Mouse (Mus musculus) kidney, adult 2 months (tissue): ENCODE measurements around the gene Sdk2. TPM values are rescaled to one million over a fixed set of nuclear protein-coding genes. Genes with fewer than 3 reads are reported as not detected.

ENCODE experiments used
- DNase-seq: peaks from one replicate; pipeline ENCODE4 v3.0.0; 2021
- H3K27ac ChIP-seq: fragments of 200-500 bp; 2 replicates; pipeline ENCODE4 v1.5.1; 2012; ENCODE audit warnings: low read depth, low read length, control low read depth, inconsistent platforms; ENCODE audit not compliant: insufficient read depth
- H3K27me3 ChIP-seq: fragments of 200-500 bp; replicated peaks from 2 replicates; pipeline ENCODE4 v1.6.1; 2012; ENCODE audit warnings: mild to moderate bottlenecking, moderate library complexity, low read length, inconsistent platforms; ENCODE audit not compliant: control insufficient read depth, insufficient read depth
- H3K36me3 ChIP-seq: fragments of 200-500 bp; 2 replicates; pipeline ENCODE4 v1.6.1; 2012; ENCODE audit warnings: mild to moderate bottlenecking, moderate library complexity, low read length, inconsistent platforms; ENCODE audit not compliant: control insufficient read depth, insufficient read depth
- H3K4me1 ChIP-seq: fragments of 200-500 bp; 2 replicates; pipeline ENCODE4 v1.6.1; 2011; ENCODE audit warnings: low read length; ENCODE audit not compliant: control insufficient read depth, insufficient read depth
- H3K4me3 ChIP-seq: fragments of 200-500 bp; 2 replicates; pipeline ENCODE4 v1.5.1; 2011; ENCODE audit warnings: mild to moderate bottlenecking, low read depth, low read length, control low read depth; ENCODE audit not compliant: insufficient read depth
- CTCF ChIP-seq: fragments of 200-500 bp; conservative IDR thresholded peaks from 2 replicates; pipeline ENCODE4 v1.5.1; 2011; ENCODE audit warnings: low read depth, mild to moderate bottlenecking, control low read depth, low read length, moderate library complexity, mixed read lengths; ENCODE audit not compliant: insufficient read depth, insufficient read length
- POLR2A ChIP-seq: fragments of 200-500 bp; IDR thresholded peaks from one replicate; pipeline ENCODE4 v1.6.1; 2011; ENCODE audit warnings: low read depth, low read length, control low read depth
- WGBS: fragments of 180-500 bp; shearing (Covaris S2); methylation state at CpG from one replicate; pipeline ENCODE4 v1.1.7; 2018; 5-methylcytosine and 5-hydroxymethylcytosine counted together
- polyA plus RNA-seq: library from polyadenylated mRNA; depleted of rRNA; stranded (reverse); fragments of >200 nt; gene quantifications from 2 replicates; pipeline ENCODE4 v1.2.3, GENCODE M21; 2012

Sdk2 gene
- polyA plus RNA-seq, 1 experiment = 0.63 TPM

DNA sequence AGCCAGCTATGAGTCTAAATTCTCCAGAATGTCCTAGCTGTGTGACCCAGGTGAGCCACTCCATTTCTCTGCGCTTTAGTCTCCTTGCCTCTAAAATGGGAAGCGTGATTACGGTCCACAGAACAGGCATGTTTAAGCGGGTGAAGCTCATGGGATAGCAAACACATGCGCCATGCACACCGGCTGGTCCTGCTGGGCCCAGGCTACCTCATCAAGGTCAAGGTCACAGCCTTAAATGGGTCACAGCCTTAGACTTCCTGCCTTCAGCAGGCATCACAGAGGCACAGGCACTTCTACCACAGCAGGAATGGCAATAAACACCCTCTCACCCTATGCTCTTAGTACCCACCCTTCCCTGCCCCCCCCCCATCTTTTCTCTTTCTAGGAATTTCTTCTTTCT is 72.9 kb downstream of the Sdk2 start:
- Histone ChIP-seq H3K4me1 (no peaks in the 10 kb centered on the region), H3K27me3 (no peaks in the 10 kb centered on the region), H3K36me3 (no peaks in the 10 kb centered on the region), H3K27ac (no peak overlapping the region), H3K4me3 (no peak overlapping the region)
- DNase-seq = no peak
- no peak for TF ChIP-seq CTCF
- TF ChIP-seq POLR2A = no peak
- 95% methylated on average over 6 of the region's 6 CpGs for WGBS

DNA sequence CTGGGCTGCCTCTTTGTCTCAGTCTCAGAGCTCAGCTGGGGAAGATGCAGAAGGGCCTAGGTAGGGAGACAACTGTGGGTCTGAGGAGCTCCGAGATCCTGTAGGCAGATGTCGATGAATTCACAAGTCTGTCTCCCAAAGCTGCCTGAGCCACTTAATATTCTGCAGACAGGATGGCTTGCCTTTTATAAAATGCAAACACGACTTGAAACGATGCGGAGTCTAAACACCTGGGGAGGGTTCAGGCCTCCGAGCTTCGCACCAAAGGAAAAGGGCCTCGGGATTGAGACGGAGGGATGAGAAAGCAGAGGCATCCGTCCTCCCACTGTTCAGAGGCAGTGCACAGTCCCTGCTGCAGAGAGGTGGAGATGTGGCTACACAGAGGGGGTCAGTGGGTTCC is 74.0 kb downstream of the Sdk2 start:
- H3K4me3 ChIP-seq = no peak overlapping the region
- no peaks in the 10 kb centered on the region for H3K4me1 ChIP-seq
- no peak for DNase-seq
- WGBS = 79% methylated on average over 10 of the region's 10 CpGs
- no peaks in the 10 kb centered on the region for H3K27me3 ChIP-seq
- H3K27ac ChIP-seq = no peak overlapping the region
- H3K36me3 ChIP-seq = no peaks in the 10 kb centered on the region
- TF ChIP-seq CTCF (no peak), POLR2A (no peak)

- H3K4me1 ChIP-seq = no peaks in the 10 kb centered on the region
- no peaks in the 10 kb centered on the region for H3K36me3 ChIP-seq
- DNase-seq = no peak
- TF ChIP-seq POLR2A (no peak), CTCF (no peak)
- H3K27ac ChIP-seq = no peak overlapping the region
- no peaks in the 10 kb centered on the region for H3K27me3 ChIP-seq
- H3K4me3 ChIP-seq = no peak overlapping the region
- 59% methylated on average over 8 of the region's 8 CpGs for WGBS
Measured at GRCm38 (mm10) chr11:113991886-113992285, 75.0 kb downstream of the Sdk2 start.

- no peaks in the 10 kb centered on the region for H3K36me3 ChIP-seq
- 7% methylated on average over 6 of the region's 6 CpGs for WGBS
- no peak for TF ChIP-seq CTCF
- TF ChIP-seq POLR2A = no peak
- no peaks in the 10 kb centered on the region for H3K27me3 ChIP-seq
- H3K4me3 ChIP-seq = no peak overlapping the region
- H3K4me1 ChIP-seq = no peaks in the 10 kb centered on the region
- peak; percentile 61 for DNase-seq
- no peak overlapping the region for H3K27ac ChIP-seq
Measured at GRCm38 (mm10) chr11:113990466-113990865, 76.4 kb downstream of the Sdk2 start.

DNA sequence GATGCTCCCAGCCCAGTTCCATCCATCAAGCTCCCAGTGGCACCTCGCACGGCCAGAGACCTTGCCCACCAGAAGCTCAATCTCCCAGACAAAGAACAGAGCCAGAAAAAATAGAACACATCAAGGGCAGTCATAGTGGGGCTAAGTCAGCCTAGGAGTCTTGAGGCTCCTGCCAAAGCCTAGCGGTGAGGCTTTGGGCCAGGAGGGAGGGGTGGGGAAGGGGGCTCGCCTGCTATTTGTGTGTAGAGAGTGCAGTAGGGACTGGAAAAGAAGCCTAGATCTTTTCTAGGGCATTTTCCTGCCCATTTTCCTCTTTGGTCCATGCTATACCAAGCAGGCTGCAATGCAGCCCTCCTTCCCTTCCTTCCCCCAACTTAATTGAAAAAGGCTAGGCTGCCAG is 76.8 kb downstream of the Sdk2 start:
- Histone ChIP-seq H3K4me3 (no peak overlapping the region), H3K36me3 (no peaks in the 10 kb centered on the region), H3K27me3 (no peaks in the 10 kb centered on the region), H3K27ac (no peak overlapping the region), H3K4me1 (no peaks in the 10 kb centered on the region)
- DNase-seq = no peak
- TF ChIP-seq CTCF (no peak), POLR2A (no peak)
- 59% methylated on average over 4 of the region's 4 CpGs for WGBS

DNA sequence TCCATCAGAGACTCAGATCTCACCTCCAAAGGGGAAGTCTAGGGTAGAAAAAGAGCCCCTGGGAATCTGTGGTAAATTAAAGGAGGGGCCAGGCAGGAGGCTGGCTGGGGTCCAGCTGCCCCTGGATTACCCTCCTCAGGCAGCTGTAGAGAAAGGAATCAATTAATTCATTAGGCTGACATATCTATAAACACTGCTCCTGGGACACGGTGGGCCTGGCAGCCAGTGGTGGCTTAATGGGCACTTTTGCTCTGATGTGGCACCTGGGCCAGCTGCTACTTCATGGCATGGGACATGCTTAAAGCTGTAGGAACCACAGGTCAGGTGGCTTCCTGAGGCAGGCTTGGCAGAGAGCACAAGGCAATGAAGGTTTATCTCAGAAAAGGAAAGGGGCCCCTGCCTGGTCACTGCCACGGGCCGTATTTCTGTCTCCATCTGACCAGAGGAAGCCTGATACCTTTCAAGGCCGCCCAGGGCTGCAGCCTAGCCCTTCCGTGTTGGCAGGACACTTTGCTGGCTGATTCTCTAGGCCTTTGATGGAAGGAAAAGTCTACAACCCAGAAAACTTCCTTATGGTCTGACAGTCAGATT is 80.9 kb downstream of the Sdk2 start:
- H3K27ac ChIP-seq = no peak overlapping the region
- no peaks in the 10 kb centered on the region for H3K27me3 ChIP-seq
- 35% methylated on average over 5 of the region's 5 CpGs for WGBS
- TF ChIP-seq CTCF (no peak), POLR2A (no peak)
- no peaks in the 10 kb centered on the region for H3K36me3 ChIP-seq
- H3K4me1 ChIP-seq = no peaks in the 10 kb centered on the region
- no peak for DNase-seq
- no peak overlapping the region for H3K4me3 ChIP-seq

GRCm38 (mm10) chr11:113981732-113982503 is 84.9 kb downstream of the Sdk2 start:
- H3K4me1 ChIP-seq = no peaks in the 10 kb centered on the region
- H3K27ac ChIP-seq = no peak overlapping the region
- H3K4me3 ChIP-seq = no peak overlapping the region
- TF ChIP-seq CTCF (no peak), POLR2A (no peak)
- no peak for DNase-seq
- H3K27me3 ChIP-seq = no peaks in the 10 kb centered on the region
- H3K36me3 ChIP-seq = no peaks in the 10 kb centered on the region
- 32% methylated on average over 7 of the region's 7 CpGs for WGBS
